Mouse (Mus musculus): ENCODE measurements around the gene Mcmbp. TPM values are rescaled to one million over a fixed set of nuclear protein-coding genes. Genes with fewer than 3 reads are reported as not detected.
"Not testable (repeated sequence)": the region's sequence is repeated elsewhere in the genome, so short reads cannot be mapped to it uniquely, and the experiment has no call there.

The Mcmbp gene
- polyA plus RNA-seq, 1 experiment: 20.5 TPM

DNA sequence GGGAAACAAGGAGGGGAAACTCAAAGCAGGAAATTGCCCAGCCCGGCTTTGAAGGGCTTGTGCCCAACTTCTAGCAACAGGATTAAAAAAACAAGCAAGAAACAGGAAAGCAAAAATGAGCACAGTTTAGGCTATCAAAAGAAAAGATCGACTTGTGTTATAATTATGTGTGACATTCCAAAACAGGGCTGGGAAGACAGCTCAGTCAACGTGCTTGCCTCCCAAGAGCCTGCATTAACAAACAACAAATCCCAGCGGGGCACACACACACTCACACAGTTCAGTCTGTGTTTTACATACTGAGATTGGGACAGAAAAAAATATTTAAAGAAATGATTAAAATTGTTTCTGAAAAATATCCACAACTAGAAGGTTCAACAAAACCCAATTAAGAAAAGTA is 22.3 kb downstream of the Mcmbp start:
- Histone ChIP-seq H3K27ac (ENCODE audit: insufficient read depth, low read length) (no peak overlapping the region), H3K4me1 (ENCODE audit: control insufficient read depth, insufficient read depth, low read length) (no peaks in the 10 kb centered on the region), H3K4me3 (replicated peaks; ENCODE audit: insufficient read depth, low read depth, low read length) (no peak overlapping the region), H3K27me3 (ENCODE audit: control insufficient read depth, insufficient read depth, low read length) (no peaks in the 10 kb centered on the region)
- TF ChIP-seq CTCF (IDR thresholded peaks at IDR 0.05; ENCODE audit: borderline replicate concordance, insufficient read depth, low read depth, low read length): no peak
- no peak for TF ChIP-seq POLR2A (IDR thresholded peaks at IDR 0.05; ENCODE audit: borderline replicate concordance, insufficient read depth, low read length)
- DNase-seq: no peak
- WGBS: 69% methylated on average over 4 of the region's 4 CpGs

DNA sequence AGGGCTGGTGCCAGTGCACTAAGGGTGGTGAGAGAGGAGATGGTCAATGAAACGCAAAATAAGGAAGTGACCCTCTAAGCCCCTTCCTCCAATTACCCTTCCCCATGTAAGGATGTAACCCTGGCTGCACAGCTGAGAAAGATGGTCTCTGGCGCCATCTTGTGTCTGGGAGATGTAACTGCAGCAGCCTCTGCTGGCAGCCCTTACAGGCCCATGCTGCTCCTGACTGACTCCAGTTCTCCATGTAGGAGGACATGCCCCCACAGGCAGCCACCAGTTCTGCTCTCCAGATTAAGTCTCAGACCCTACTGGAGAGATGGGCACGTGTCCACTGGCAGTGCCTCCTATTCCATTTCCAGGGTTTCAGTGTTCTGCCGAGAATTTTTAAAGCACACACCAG is 34.6 kb downstream of the Mcmbp start:
- H3K4me3 ChIP-seq (replicated peaks; ENCODE audit: insufficient read depth, low read depth, low read length): no peak overlapping the region
- 2% methylated on average over 4 of the region's 4 CpGs for WGBS
- H3K27ac ChIP-seq (ENCODE audit: insufficient read depth, low read length): no peak overlapping the region
- no peaks in the 10 kb centered on the region for H3K4me1 ChIP-seq (ENCODE audit: control insufficient read depth, insufficient read depth, low read length)
- DNase-seq: peak; percentile 71 to 81
- TF ChIP-seq CTCF (IDR thresholded peaks at IDR 0.05; ENCODE audit: borderline replicate concordance, insufficient read depth, low read depth, low read length) (peak; percentile 100), POLR2A (IDR thresholded peaks at IDR 0.05; ENCODE audit: borderline replicate concordance, insufficient read depth, low read length) (no peak)
- no peaks in the 10 kb centered on the region for H3K27me3 ChIP-seq (ENCODE audit: control insufficient read depth, insufficient read depth, low read length)

DNA sequence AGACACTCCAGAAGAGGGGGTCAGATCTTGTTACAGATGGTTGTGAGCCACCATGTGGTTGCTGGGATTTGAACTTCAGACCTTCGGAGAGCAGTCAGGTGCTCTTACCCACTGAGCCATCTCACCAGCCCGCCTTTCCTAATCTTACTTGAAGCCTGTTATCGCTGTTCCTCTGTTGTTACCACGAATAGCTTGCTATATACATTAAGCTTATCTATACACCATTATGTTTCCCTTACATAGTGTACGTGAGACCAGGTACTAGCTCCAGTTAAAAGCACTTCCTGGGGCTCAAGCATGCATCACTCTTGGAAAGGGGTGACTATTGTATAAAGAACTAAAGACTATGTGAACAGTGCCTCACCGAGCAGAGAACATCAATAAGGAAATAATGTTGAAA is 40.3 kb downstream of the Mcmbp start:
- H3K4me1 ChIP-seq (ENCODE audit: control insufficient read depth, insufficient read depth, low read length); DNase-seq; H3K27ac ChIP-seq (ENCODE audit: insufficient read depth, low read length); H3K27me3 ChIP-seq (ENCODE audit: control insufficient read depth, insufficient read depth, low read length); H3K4me3 ChIP-seq (replicated peaks; ENCODE audit: insufficient read depth, low read depth, low read length): not testable (repeated sequence)
- 94% methylated on average over 6 of the region's 6 CpGs for WGBS

DNA sequence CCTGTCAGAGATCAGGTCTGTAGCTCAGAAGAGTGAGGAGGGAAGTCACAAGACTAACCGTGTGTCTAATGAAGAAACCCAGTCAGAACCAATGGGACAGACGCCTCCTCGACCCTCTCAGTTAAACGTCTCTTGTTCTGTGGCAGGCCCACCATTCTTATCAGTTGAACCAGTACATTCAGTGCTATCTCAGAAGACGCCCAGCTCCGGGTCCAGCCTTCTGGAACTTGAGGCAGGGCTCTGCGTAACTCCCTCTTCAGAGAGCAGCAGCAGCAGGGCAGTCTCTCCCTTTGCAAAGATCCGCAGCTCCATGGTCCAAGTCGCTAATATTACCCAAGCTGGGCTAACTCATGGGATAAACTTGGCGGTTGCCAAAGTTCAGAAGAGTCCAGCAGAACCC is 45.4 kb downstream of the Mcmbp start:
- Histone ChIP-seq H3K4me3 (replicated peaks; ENCODE audit: insufficient read depth, low read depth, low read length) (no peak overlapping the region), H3K4me1 (ENCODE audit: control insufficient read depth, insufficient read depth, low read length) (no peaks in the 10 kb centered on the region; the same call in 1 of the 2 replicates), H3K27me3 (ENCODE audit: control insufficient read depth, insufficient read depth, low read length) (no peaks in the 10 kb centered on the region), H3K27ac (ENCODE audit: insufficient read depth, low read length) (no peak overlapping the region)
- no peak for DNase-seq
- TF ChIP-seq CTCF (IDR thresholded peaks at IDR 0.05; ENCODE audit: borderline replicate concordance, insufficient read depth, low read depth, low read length) (no peak), POLR2A (IDR thresholded peaks at IDR 0.05; ENCODE audit: borderline replicate concordance, insufficient read depth, low read length) (no peak)
- WGBS: 82% methylated on average over 10 of the region's 10 CpGs

DNA sequence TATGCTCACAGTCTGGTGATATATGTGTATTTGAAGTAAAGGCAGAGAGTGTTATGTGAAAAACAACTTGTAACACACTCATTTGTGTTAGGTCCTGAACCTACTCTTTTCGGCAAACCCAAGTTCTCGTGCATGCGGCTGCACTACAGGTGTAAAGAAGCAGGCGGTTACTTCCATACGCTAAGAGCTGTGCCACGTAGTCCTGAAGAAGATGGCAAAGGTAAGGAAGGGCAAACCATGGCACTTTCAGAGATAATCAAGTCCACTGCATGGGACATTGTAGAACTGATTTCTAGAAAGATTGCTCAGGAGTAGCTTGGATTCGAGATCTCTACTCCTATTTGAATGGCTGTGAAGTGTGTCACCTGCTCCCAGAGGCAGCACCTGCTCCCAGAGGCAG is 48.1 kb downstream of the Mcmbp start:
- DNase-seq: no peak
- H3K27ac ChIP-seq (ENCODE audit: insufficient read depth, low read length): no peak overlapping the region
- H3K27me3 ChIP-seq (ENCODE audit: control insufficient read depth, insufficient read depth, low read length): no peaks in the 10 kb centered on the region
- WGBS: 73% methylated on average over 7 of the region's 7 CpGs
- H3K4me1 ChIP-seq (ENCODE audit: control insufficient read depth, insufficient read depth, low read length): no peaks in the 10 kb centered on the region; the same call in 1 of the 2 replicates
- TF ChIP-seq POLR2A (IDR thresholded peaks at IDR 0.05; ENCODE audit: borderline replicate concordance, insufficient read depth, low read length) (no peak), CTCF (IDR thresholded peaks at IDR 0.05; ENCODE audit: borderline replicate concordance, insufficient read depth, low read depth, low read length) (no peak)
- peak overlapping the region; percentile 28 for H3K4me3 ChIP-seq (replicated peaks; ENCODE audit: insufficient read depth, low read depth, low read length)

DNA sequence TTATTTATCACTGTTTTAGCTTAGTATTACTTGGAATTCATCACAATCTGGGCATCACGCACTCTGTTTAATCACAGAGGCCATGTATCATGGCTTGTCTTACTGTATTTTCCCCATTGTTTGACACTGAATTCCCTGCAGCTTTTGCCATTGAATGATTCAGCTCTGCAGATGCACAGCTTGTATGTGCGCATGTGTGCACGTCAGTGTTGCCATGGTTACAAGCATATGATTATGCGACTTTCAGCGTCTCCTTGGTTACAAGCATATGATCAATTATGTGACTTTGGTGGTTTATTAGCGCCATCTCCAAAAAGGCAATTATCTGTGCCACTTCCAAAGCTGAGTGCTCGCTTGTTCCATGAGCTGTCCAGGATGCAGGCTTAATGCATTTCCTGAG is 49.5 kb downstream of the Mcmbp start:
- no peak overlapping the region for H3K27ac ChIP-seq (ENCODE audit: insufficient read depth, low read length)
- no peak for TF ChIP-seq CTCF (IDR thresholded peaks at IDR 0.05; ENCODE audit: borderline replicate concordance, insufficient read depth, low read depth, low read length)
- no peak for TF ChIP-seq POLR2A (IDR thresholded peaks at IDR 0.05; ENCODE audit: borderline replicate concordance, insufficient read depth, low read length)
- DNase-seq: peak; percentile 52 to 71
- no peaks in the 10 kb centered on the region; the same call in 1 of the 2 replicates for H3K4me1 ChIP-seq (ENCODE audit: control insufficient read depth, insufficient read depth, low read length)
- WGBS: 8% methylated on average over 7 of the region's 7 CpGs
- H3K4me3 ChIP-seq (replicated peaks; ENCODE audit: insufficient read depth, low read depth, low read length): peak overlapping the region; percentile 61
- no peaks in the 10 kb centered on the region for H3K27me3 ChIP-seq (ENCODE audit: control insufficient read depth, insufficient read depth, low read length)

DNA sequence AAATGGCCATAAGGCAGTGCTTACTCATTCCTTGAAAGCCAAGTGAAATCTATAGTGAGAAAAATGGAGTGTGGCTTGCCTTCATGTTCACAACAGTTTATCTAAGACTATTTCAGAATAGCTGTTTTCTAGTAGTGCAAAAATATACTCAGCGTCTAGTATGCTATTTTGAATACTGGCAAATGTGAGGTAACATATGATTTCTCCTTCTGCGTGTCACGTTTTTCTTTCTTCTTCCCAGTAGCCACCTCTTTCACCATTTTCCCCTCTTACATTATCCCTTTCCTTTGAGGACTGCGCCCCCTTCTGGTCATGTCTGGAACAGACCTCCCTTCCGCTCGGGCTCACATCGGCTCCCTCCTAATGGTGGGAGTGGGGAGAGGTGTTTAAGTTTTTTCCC is 50.2 kb downstream of the Mcmbp start:
- Histone ChIP-seq H3K27me3 (ENCODE audit: control insufficient read depth, insufficient read depth, low read length) (no peaks in the 10 kb centered on the region), H3K27ac (ENCODE audit: insufficient read depth, low read length) (no peak overlapping the region; the same call in 1 of the 2 replicates), H3K4me1 (ENCODE audit: control insufficient read depth, insufficient read depth, low read length) (no peaks in the 10 kb centered on the region; the same call in 1 of the 2 replicates), H3K4me3 (replicated peaks; ENCODE audit: insufficient read depth, low read depth, low read length) (peak overlapping the region; percentile 75)
- TF ChIP-seq CTCF (IDR thresholded peaks at IDR 0.05; ENCODE audit: borderline replicate concordance, insufficient read depth, low read depth, low read length) (peak; percentile 90), POLR2A (IDR thresholded peaks at IDR 0.05; ENCODE audit: borderline replicate concordance, insufficient read depth, low read length) (no peak)
- DNase-seq: peak; percentile 88 to 94
- 1% methylated on average over 7 of the region's 7 CpGs for WGBS

DNA sequence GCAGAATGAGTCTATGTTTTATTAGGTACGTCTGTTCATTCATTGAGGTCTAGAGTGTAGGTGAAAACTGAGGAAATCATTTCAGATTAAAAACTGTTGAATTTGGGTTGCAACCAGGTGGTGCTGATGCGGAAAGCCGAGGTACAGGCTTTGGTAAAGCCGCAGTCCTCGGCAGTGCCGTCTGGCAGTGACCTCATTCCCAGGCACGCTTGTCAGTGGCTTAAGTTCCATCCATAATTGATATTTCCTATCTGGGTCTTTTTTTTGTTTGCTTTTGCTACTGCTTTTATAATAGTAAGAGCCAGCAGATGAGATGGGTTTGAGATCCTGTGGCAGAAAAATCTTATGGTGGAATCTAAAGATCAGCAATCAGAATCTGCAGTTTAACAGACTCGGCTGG is 50.9 kb downstream of the Mcmbp start:
- WGBS: 41% methylated on average over 8 of the region's 8 CpGs
- no peaks in the 10 kb centered on the region; the same call in 1 of the 2 replicates for H3K4me1 ChIP-seq (ENCODE audit: control insufficient read depth, insufficient read depth, low read length)
- TF ChIP-seq POLR2A (IDR thresholded peaks at IDR 0.05; ENCODE audit: borderline replicate concordance, insufficient read depth, low read length) (no peak), CTCF (IDR thresholded peaks at IDR 0.05; ENCODE audit: borderline replicate concordance, insufficient read depth, low read depth, low read length) (no peak)
- H3K4me3 ChIP-seq (replicated peaks; ENCODE audit: insufficient read depth, low read depth, low read length): peak overlapping the region; percentile 75
- DNase-seq: peak; percentile 51 to 56
- H3K27ac ChIP-seq (ENCODE audit: insufficient read depth, low read length): peak overlapping the region; percentile 4; the same call in 1 of the 2 replicates
- H3K27me3 ChIP-seq (ENCODE audit: control insufficient read depth, insufficient read depth, low read length): no peaks in the 10 kb centered on the region

All from cerebellum, adult 2 months (tissue).